Mouse (Mus musculus): ENCODE results near the gene Atp6v0a1.

DNA sequence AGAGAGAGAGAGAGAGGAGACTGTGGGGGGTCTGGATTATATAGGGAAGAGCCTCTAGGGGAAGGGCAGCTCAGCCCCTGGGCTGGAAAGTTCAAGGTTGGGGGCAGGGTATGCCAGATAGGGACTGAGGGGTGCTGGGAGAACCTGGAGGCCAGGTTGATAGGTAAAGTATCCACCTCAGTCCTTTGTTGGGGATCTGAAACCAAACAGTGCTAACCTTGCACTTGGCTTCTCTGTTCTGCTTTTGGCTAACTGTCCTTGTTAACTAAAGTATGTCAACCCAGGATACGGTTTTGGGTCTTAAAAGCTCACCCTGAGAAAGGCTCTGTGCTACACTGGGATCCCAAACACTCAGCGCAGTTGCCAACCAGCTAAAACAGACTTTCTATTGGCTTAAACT lies 19.6 kb upstream of the Atp6v0a1 start:
- TF ChIP-seq CTCF (IDR thresholded peaks at IDR 0.05; ENCODE audit: borderline replicate concordance, control insufficient read depth, extremely low read depth, insufficient read depth, low read length, poor library complexity) (no peak), POLR2A (IDR thresholded peaks at IDR 0.05; ENCODE audit: control insufficient read depth, extremely low read depth, insufficient read depth, low read length, poor library complexity) (no peak)
